Mouse (Mus musculus): ENCODE data around the gene Bod1l.

Bod1l gene

DNA sequence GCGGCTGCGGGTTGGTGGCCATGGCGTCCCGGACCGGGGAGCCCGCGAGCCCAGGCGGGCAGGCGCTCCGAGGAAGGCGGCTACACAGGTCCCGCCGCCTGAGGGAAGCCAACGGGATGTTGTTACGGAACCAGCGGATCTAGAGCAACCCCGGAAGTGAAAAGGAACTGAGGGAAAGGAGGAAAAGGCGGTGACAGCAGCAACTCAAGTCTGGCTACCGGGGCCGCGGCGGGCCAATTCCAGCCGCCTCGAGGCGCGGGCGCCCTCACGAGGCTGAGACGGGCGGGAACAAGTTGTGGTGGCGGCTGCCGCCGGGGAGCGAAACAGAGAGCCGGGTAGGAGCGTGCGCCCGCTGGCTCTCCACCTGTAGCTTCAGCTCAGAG lies at the start of gene Bod1l:
Gene Bod1l, minus strand, starts transcription at position 169 of the 383 bp plus-strand sequence.
- peak; percentile 96 to 98 for DNase-seq (ENCODE audit: low spot score in 2 of 2)

DNA sequence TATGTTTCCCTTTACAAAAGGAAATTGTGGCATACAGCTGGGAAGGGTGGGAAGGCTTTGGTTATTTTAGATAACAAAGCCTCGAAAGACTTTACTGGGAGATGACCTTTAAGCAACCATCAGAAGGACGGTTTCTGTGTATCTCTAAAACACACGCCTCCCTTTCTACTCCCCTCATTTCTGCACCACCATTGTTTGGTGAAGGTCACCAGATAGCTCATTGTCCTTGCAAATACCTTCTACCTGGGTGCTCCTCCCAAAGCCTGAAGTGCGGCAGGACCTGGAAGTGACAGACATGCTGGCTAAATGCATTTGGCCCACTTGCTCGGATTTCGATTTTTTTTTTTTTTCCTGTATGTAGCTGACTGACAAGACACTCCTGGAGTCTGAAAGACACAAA lies 49.2 kb upstream of the Bod1l start:
- DNase-seq (ENCODE audit: low spot score in 2 of 2), result no peak

DNA sequence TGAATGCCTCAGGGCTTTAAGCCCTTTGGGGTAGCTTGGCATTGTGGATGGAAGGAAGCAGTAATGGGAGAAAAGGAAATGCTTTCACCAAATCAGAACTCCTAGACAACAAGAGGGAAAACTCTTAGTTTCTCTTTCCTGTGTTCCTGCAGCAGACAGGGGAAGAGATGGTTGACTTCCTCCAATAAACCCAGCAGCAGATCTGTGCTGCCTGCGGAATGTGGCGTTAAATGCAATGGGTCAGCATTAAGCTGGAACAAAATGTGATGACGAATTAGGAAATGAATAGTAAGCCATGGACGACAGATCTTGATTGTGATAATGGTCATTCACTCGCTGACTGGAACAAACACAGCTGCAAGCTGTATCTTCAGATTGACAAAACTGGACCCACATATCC lies 46.8 kb upstream of the Bod1l start:
- no peak for DNase-seq (ENCODE audit: low spot score in 2 of 2)

DNA sequence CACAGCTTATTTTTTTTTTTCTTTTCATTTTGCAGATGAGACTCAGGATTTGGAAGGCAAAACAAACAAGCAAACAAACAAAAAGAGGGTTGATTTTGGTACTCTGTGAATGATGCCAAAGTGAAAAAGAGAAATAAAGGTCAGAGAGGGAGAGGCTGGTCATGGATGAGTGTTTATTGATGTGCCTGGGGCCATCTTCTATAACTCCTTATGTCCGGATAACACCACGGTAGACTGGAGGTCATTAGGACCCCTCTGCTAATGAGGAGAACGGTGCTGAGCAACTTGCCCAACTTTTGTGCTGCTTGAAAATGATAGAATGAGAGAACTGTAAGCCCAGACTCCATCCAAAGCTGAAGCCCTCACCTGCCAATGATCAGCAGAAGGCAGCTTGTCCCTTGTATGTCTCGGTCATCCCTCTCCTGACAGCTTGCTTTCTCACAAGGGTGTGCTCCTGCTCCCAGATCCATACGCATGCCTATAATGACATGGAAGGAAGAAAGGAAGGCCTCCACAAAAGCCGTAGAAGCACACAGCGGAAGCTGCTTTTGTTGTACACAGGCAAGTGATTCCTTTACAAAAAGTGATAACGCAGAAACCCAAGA lies 45.2 kb upstream of the Bod1l start:
- no peak for DNase-seq (ENCODE audit: low spot score in 2 of 2)

DNA sequence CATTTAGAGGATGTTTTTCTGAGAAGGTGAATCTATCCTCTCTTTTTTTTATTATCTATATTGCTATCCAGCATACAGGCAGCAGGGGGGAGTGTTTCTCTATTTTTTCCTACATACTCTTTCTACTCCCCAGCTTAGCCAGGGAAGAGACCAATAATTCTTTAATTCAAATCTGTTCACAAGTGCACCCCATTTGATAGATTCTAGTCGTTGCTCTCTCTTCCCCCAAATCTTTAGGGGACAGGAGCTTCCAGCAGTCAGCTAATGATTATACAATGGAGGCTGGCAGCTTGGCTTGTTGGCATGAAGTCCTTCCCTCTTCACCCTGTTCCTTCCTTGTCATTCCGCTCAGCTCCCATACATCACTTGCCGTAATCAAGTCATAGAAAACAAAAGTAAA lies 44.7 kb upstream of the Bod1l start:
- DNase-seq (ENCODE audit: low spot score in 2 of 2), result peak in 1 of 2 experiments; percentile 26

DNA sequence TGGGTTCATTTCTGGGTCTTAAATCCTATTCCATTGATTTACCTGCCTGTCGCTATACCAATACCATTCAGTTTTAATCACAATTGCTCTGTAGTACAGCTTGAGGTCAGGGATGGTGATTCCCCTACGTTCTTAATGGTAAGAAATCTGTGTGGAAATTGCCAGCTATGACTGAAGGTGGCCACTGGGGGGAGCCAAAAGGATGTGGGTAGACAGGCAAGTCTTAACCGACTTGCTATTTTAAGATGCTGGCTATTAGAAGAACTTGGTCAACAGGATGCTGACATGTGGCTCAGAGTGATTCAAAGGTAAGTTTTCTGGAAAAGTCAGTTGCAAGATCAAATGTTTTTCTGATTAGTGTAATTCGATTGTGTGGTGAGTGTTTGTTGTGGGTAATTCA lies 43.6 kb upstream of the Bod1l start:
- DNase-seq (ENCODE audit: low spot score in 2 of 2), result peak; percentile 64 to 80

DNA sequence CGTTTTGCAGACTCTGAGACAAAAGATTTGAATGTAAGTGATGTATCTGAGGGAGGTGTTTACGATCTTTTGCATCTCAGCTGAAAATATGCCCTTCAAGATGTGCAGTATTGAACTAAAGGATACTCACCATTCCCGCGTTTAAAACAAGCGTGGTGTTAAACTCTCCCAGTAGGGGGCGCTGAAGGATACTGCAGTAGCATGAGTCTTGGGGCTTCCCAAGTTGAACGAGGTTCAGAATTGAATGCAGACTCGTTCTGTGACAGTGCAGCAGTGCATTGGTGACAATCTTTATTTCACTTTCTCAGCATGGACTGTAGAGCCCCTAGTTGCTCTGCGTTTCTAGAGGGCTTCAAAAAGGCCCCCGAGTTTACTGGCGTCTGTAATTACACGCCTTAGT lies 40.4 kb upstream of the Bod1l start:
- peak; percentile 28 to 64 for DNase-seq (ENCODE audit: low spot score in 2 of 2)

DNA sequence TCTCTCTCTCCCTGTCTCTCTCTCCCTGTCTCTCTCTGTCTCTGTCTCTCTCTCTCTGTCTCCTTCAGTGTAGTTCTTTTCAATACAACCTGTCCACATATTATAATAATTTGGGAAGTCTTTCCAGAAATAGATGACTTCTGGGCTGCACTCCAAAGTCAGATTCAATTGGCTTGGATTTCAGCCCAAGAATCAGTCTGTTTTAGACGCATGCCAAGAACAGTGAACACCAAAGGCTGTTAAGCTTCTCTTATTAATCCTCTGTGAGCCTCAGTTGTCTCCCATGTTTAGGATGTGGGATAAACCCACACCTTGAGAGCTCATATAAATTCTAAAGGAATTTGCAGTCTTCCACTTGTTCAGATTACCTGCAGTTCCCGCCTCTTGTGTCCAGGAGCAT lies 27.0 kb upstream of the Bod1l start:
- peak in 1 of 2 experiments; percentile 40 for DNase-seq (ENCODE audit: low spot score in 2 of 2)

DNA sequence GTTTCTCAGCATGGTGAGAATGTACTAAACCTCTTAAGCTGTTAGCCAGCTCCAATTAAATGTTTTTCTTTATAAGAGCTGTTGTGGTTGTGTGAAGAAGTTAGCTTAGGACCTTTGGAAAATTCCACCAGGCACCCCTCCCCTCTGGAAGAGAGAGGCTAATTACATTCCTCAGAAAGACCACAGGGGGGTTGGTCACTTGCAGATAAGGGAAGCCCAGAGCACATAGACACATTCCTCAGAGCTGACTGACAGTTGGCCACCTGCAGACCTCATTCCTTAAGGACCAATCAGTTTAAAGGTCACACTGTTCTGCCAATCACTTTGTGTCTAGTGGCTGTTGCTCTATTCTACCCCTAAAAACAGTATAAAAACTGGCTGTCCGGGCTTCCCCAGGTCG lies 11.7 kb upstream of the Bod1l start:
- no peak for DNase-seq (ENCODE audit: low spot score in 2 of 2)

DNA sequence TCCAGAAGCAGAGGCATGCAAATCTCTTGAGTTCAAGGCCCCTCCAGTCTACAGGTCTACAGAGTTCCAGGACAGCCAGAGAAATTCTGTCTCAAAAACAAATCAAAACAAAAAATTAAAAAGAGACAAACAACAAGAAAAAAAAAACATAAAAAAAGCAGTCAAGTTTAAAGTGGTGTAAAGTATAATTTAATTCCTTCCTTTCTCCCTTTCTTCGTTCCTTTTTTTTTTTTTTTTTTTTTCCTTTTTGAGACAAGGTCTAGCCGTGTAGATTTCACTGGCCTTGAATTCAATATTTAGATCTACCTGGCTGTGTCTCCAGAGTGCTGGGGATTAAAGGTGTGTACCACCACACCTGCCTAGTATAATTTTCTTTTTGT lies 1.4 kb upstream of the Bod1l start:
- DNase-seq (ENCODE audit: low spot score in 2 of 2), result no peak

DNA sequence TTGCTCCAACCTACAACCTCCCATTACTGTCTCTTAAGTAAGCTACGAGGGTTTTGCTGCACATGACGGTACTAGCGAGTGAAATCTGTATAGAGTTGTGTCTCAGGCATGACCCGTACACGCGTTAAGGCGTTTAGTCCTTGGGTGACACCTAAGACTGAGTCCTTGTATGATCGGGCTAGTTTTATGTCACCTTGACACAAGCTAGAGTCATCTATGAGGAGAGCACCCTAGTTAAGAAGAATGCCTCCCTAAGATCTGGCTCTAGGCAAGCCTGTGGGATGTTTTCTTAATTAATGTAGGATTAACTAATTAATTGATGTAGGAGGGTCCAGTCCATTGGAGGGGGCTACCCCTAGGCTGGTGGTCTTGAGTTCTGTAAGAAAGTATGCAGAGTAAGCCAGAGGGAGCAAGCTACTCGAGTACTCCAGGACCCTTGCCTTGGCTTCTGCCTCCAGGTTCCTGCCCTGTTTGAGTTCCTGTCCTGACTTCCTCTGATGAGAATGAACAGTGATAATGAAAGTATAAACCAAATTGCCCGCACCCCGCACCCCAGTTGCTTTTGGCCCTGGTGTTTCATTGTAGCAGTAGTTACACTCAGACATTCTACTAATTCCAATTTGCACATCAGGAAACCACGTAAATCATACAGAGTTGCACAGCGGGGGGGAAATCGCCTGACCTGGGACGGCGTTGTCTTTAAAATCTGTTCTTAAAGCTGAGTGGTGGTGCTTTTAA lies 874 bp upstream of the Bod1l start:
- DNase-seq (ENCODE audit: low spot score in 2 of 2), result peak in 1 of 2 experiments; percentile 9

DNA sequence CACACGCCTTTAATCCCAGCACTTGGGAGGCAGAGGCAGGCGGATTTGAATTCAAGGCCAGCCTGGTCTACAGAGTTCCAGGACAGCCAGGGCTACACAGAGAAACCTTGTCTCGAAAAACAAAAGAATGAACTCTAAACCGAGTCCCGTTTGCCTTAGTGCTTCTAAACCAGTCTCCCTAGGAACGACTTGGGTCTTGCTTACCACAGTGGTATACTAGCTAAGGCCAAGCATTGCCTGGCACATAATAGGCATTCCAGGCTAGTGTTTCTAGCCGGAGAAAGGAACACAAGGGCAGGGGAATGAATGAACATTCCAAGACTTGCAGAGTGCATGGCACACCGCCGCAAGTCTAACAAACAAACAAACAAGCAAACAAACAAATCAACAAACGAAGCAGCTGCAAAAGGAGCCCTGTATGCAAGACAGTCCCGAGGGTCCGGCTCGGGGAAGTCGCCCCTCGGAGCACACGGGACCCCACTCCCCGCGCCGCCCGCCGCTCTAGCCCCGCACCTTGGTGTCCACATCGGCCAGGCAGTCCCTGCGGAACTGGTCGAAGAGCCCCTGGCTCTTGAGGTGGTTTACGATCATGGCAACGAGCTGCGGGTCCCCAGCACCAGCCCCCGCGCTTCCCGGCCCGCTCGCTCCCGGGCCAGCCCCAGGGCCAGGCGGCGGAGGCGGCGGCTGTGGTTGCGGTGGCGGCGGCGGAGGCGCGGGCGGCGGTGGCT lies 532 bp downstream of the Bod1l start:
- DNase-seq (ENCODE audit: low spot score in 2 of 2), result no peak

DNA sequence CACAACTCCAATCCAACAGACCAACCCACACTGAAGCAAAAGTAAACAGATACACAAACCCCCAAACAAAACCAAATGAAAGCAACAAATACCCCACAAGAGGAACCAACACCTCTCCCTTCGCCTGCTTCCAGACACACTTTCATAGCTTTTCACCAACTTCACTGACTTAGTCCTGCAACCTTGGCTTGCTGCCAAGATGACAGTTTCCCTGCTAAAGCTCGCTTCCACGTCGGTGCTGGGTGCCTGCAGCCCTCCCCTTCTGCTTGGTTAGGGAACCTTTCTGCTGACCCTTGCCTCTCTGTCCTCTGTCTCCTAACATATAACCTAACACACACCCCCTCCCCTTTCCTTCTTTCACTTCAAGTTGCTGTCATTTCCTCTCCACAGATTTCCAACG lies 1.4 kb downstream of the Bod1l start:
- peak in 1 of 2 experiments; percentile 5 for DNase-seq (ENCODE audit: low spot score in 2 of 2)

DNA sequence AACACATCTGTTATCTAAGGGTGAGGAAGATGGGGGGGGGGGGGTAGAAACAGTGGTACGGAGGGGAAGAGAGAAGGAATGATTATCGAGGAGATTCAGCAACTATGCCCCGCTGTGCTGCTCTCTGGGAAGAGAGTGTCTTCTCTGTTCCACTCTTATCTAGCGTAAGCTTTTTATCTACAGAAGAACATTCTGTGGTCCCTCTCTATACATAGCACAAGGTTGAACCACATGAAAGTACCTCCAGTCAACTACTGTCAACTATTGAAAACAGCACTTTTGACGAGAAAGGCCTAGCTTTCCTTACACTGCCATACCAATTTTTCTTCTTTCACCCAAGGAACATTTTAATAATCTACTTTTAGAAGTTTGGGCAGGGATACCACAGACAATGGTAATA lies 2.4 kb downstream of the Bod1l start:
- DNase-seq (ENCODE audit: low spot score in 2 of 2), result no peak

DNA sequence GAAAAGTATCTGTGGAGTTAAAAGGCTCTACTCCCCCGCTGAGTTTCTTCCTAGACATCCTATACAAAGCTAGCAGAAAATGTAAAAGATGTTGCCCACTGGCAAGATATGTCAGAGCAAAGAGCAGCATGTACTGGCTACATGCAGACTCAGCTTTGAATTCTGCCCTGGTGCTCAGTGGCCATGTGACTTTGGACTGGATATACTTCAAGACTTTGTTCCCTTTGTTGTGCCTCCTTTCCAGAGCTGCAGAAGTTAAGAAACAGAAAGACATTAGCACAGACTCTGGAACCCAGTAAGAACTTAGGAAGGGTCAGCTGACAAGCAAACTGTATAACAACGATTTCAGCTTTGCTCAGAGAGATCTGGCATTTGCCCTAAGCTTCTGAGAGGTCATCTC lies 14.0 kb downstream of the Bod1l start:
- no peak for DNase-seq (ENCODE audit: low spot score in 2 of 2)

DNA sequence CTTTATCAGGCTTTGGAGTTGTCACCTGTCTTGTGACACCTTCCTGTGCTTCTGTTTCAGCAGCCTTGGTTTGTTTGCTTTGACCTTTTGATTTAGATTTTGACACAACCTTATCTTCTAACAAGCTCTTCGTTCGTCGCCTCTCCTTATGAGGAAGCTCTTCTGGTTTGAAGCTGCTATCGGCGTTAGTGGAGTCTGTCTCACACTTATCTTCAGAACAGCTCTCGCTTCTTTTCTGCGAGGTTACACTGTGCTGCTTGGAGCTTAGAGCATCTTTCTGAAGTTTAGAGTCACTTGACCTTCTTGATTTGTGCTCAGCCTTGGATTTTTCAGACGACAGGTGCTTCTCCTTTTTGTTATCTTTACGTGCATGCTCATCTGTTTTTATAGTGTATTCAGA lies 23.0 kb downstream of the Bod1l start:
- DNase-seq (ENCODE audit: low spot score in 2 of 2), result no peak

DNA sequence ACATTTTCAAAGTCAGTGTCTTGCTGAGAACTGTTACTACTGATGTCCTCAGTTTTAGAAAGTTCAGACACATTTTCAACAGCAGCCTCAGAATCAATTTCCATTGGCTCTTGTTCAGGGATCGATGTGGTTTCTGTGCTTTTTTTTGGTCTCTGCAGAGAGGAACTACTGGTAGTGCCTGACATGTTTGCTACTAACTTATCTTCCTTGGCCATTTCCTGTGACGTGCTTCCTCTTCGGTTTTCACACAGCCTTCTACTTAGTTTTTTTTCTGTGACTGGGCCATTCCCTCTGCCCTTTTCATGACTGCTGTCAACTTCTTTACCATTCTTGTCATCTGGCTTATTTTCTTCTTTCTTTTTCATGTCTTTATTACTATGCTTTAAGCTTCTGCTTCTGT lies 23.6 kb downstream of the Bod1l start:
- no peak for DNase-seq (ENCODE audit: low spot score in 2 of 2)

DNA sequence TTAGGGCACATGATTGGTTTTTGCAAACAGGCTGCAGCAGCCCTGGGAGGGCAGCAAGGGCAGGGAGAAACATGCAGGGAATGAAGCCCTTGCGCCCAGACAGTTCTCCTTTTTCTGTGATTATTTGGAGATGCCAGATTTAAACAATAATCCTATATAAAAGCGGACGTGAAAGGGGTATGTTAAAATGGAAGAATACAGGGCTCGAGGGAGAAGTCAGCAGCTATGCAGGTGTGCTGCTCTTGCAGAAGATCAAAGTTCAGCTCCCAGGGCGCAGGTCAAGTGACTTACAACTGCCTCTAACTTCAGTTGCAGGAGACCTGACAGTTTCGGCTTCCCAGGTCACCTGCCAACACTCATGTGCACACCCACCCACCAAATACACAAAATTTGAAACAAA lies 31.6 kb downstream of the Bod1l start:
- DNase-seq (ENCODE audit: low spot score in 2 of 2), result no peak

DNA sequence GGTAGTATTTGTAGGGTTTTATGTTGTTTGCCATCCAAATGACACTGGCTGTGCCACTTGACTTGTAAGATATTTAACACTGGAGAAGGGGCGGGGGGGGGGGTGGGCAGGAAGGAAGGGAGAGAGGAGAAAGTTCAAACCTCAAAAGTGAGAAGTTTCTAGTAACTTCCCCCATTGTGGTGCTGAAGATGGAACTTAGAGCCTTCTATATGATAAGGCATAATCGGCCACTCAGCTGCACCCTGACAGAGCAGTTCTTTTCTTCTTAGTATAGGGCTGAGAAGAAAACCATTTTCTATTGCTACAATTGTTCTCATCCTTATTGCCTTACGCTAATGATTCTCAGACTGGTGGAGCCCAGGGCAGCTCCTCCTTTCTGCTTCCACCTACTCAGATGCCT lies 32.8 kb downstream of the Bod1l start:
- DNase-seq (ENCODE audit: low spot score in 2 of 2), result no peak

DNA sequence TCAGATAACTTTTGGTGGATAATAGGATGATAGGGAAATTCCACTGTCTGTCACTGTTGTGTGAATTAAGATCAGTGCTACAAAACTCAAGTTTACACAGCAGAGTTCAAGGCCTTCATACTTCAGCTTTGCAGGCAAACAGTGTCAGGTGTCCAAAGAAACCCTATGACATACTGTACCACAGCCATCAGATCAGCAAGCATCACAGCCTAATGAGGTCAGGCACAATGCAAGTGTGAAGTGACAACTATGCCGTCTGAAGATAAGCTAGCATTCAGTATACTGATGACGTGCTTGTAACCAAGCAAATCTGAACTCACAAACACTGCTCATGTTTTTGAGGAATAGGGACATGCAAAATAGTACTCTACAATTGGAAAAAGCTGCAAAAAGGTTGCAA lies 36.7 kb downstream of the Bod1l start:
- DNase-seq (ENCODE audit: low spot score in 2 of 2), result no peak

DNA sequence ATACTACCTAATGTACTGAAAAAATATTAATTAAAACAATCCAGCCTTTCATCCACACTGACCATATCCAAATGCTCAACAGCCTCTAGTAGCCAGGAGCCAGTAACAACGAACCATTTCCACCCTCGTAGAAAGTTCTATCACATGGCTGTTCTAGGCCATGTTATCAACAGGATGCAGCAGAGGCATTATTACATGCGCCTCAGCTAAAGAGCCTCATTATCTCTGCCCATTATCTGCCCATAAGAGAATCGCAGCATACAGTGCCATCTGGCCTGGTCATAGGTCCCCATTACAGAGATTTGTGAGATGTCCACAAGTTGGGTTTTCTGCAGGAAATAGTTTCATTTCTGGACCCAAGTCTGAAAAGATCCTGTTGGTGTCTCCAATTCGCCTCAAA lies 37.9 kb downstream of the Bod1l start:
- no peak for DNase-seq (ENCODE audit: low spot score in 2 of 2)

DNA sequence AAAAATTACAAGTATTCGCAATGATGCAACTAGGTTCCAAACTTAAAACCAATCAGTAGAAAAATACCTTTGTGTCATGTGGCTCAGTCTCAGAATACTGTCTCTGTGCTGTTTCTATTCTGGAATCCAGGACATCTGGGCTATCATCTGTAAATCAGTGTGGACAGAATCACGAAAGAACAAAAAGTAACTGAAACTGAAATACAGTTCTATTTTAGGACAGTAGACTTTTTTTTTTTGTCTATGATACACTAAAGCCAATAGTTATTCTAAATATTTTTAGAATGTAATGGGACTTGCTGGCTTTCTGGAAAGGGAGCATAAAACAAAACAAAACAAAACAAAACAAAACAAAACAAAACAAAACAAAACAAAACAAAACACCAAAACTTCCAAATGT lies 39.0 kb downstream of the Bod1l start:
- no peak for DNase-seq (ENCODE audit: low spot score in 2 of 2)

DNA sequence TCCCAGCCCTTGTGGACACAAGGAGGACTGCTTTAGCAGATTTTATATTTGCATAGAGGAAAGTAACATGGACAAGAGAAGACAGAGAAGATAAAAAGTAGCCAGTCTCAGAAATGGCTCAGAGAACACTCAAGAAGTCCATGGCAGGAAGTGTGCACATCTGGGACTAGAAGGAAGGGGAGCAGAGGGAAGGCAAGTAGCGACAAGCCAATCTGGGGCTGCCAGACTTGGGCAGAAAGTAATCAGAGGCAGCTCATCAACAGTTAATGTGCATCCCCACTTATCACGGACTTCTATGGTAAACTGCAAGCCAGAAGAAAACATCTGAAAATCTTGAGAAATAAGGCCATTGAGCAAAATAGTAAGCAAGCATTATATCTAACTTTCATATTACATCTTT lies 39.5 kb downstream of the Bod1l start:
- DNase-seq (ENCODE audit: low spot score in 2 of 2), result no peak
